Mouse (Mus musculus) lung, embryonic 16.5 days (tissue): Measurements from ENCODE around the gene Ccdc57. TPM values are rescaled to one million over a fixed set of nuclear protein-coding genes. Genes with fewer than 3 reads are reported as not detected.

Experiments
- ATAC-seq: fragments of 200-750 bp; cut with Nextera tagmentation; 2 replicates; pipeline ENCODE4 v1.8.0; 2017; ENCODE audit warnings: low read depth, mild to moderate bottlenecking, moderate library complexity
- H3K27ac ChIP-seq: fragments of 300-500 bp; sonication (generic); 2 replicates; pipeline ENCODE4 v1.5.1; 2014; ENCODE audit warnings: mild to moderate bottlenecking, control low read depth, low read length
- H3K27me3 ChIP-seq: fragments of 300-500 bp; sonication (generic); 2 replicates; pipeline ENCODE4 v1.6.1; 2014; ENCODE audit warnings: low read depth, low read length, mixed read lengths; ENCODE audit not compliant: control insufficient read depth, insufficient read depth
- H3K36me3 ChIP-seq: fragments of 300-500 bp; sonication (generic); 2 replicates; pipeline ENCODE4 v1.6.1; 2014; ENCODE audit warnings: low read length; ENCODE audit not compliant: control insufficient read depth, insufficient read depth
- H3K4me1 ChIP-seq: fragments of 300-500 bp; sonication (generic); replicated peaks from 2 replicates; pipeline ENCODE4 v1.6.1; 2014; ENCODE audit warnings: low read length, mixed read lengths; ENCODE audit not compliant: control insufficient read depth, insufficient read depth
- H3K4me2 ChIP-seq: fragments of 300-500 bp; sonication (generic); 2 replicates; pipeline ENCODE4 v1.6.1; 2014; ENCODE audit warnings: low read depth, low read length, control low read depth
- H3K4me3 ChIP-seq: fragments of 300-500 bp; sonication (generic); 2 replicates; pipeline ENCODE4 v1.5.1; 2014; ENCODE audit warnings: mild to moderate bottlenecking, low read length, control low read depth
- H3K9ac ChIP-seq: fragments of 300-500 bp; sonication (generic); 2 replicates; pipeline ENCODE4 v1.6.1; 2014; ENCODE audit warnings: low read length, control low read depth
- H3K9me3 ChIP-seq: fragments of 300-500 bp; sonication (generic); 2 replicates; pipeline ENCODE4 v1.6.1; 2016; ENCODE audit warnings: low read length; ENCODE audit not compliant: control insufficient read depth
- WGBS: fragments of 180-500 bp; shearing (Covaris S2); extraction: QIAGEN DNeasy Blood & Tissue Kit; methylation state at CpG from one replicate; pipeline ENCODE4 v1.1.7; 2014; 5-methylcytosine and 5-hydroxymethylcytosine counted together
- polyA plus RNA-seq: library from polyadenylated mRNA; unstranded; fragments of >200 nt; fragmentation: Nextera tagmentation; extraction: Ambion mirVana; gene quantifications from 2 replicates; pipeline ENCODE4 v1.2.1, GENCODE M21; 2015

The Ccdc57 gene
- polyA plus RNA-seq, 1 experiment from 2014 or later: 6.4 TPM

GRCm38 (mm10) chr11:120917756-120918155 is 14.9 kb downstream of the Ccdc57 start:
- 95% methylated on average over 5 of the region's 5 CpGs for WGBS
- Histone ChIP-seq H3K4me2 (no peak overlapping the region), H3K27ac (no peak overlapping the region), H3K4me1 (no peaks in the 10 kb centered on the region), H3K9ac (no peak overlapping the region), H3K27me3 (no peaks in the 10 kb centered on the region), H3K4me3 (no peak overlapping the region), H3K9me3 (no peaks in the 10 kb centered on the region), H3K36me3 (peaks cover 18% of the 10 kb centered on the region; the same call in 1 of the 2 replicates)
- ATAC-seq: no peak

GRCm38 (mm10) chr11:120916477-120916876 is 16.2 kb downstream of the Ccdc57 start:
- no peaks in the 10 kb centered on the region for H3K4me1 ChIP-seq
- H3K27me3 ChIP-seq: no peaks in the 10 kb centered on the region
- H3K9ac ChIP-seq: no peak overlapping the region
- no peaks in the 10 kb centered on the region for H3K9me3 ChIP-seq
- no peak for ATAC-seq
- H3K4me3 ChIP-seq: no peak overlapping the region
- 58% methylated on average over 3 of the region's 3 CpGs for WGBS
- peaks cover 18% of the 10 kb centered on the region; the same call in 1 of the 2 replicates for H3K36me3 ChIP-seq
- no peak overlapping the region for H3K27ac ChIP-seq
- no peak overlapping the region for H3K4me2 ChIP-seq

- H3K4me1 ChIP-seq: no peaks in the 10 kb centered on the region
- H3K4me2 ChIP-seq: no peak overlapping the region
- H3K9me3 ChIP-seq: no peaks in the 10 kb centered on the region
- no peaks in the 10 kb centered on the region for H3K27me3 ChIP-seq
- H3K4me3 ChIP-seq: no peak overlapping the region
- no peak overlapping the region for H3K27ac ChIP-seq
- H3K36me3 ChIP-seq: peaks cover 9% of the 10 kb centered on the region; the same call in 1 of the 2 replicates
- WGBS: 97% methylated on average over 4 of the region's 4 CpGs
- H3K9ac ChIP-seq: no peak overlapping the region
- no peak for ATAC-seq
Observed at GRCm38 (mm10) chr11:120913796-120914195, 18.9 kb downstream of the Ccdc57 start.

- Histone ChIP-seq H3K27me3 (no peaks in the 10 kb centered on the region), H3K9ac (no peak overlapping the region), H3K36me3 (no peaks in the 10 kb centered on the region), H3K4me3 (no peak overlapping the region), H3K4me1 (peaks cover 6% of the 10 kb centered on the region; the same call in 1 of the 2 replicates), H3K27ac (no peak overlapping the region), H3K4me2 (no peak overlapping the region), H3K9me3 (no peaks in the 10 kb centered on the region)
- peak; percentile 83 for ATAC-seq
- 5% methylated on average over 1 of the region's 1 CpGs for WGBS
Observed at GRCm38 (mm10) chr11:120905430-120905873, 27.2 kb downstream of the Ccdc57 start.

- Histone ChIP-seq H3K27ac (no peak overlapping the region), H3K4me1 (peaks cover 6% of the 10 kb centered on the region; the same call in 1 of the 2 replicates), H3K9ac (no peak overlapping the region), H3K36me3 (no peaks in the 10 kb centered on the region), H3K4me3 (no peak overlapping the region), H3K4me2 (no peak overlapping the region), H3K9me3 (no peaks in the 10 kb centered on the region), H3K27me3 (no peaks in the 10 kb centered on the region)
- 95% methylated on average over 3 of the region's 3 CpGs for WGBS
- no peak for ATAC-seq
Observed at GRCm38 (mm10) chr11:120904561-120904960, 28.1 kb downstream of the Ccdc57 start.

- H3K27ac ChIP-seq: 0 out of 2 replicates have a peak overlapping the region, but pooled peaks have one; percentile 14
- no peak overlapping the region for H3K4me3 ChIP-seq
- no peak overlapping the region for H3K9ac ChIP-seq
- peaks cover 6% of the 10 kb centered on the region; the same call in 1 of the 2 replicates for H3K4me1 ChIP-seq
- no peak overlapping the region for H3K4me2 ChIP-seq
- no peaks in the 10 kb centered on the region for H3K27me3 ChIP-seq
- WGBS: 66% methylated on average over 24 of the region's 24 CpGs
- no peaks in the 10 kb centered on the region for H3K9me3 ChIP-seq
- H3K36me3 ChIP-seq: no peaks in the 10 kb centered on the region
- no peak for ATAC-seq
Observed at GRCm38 (mm10) chr11:120903159-120903850, 29.4 kb downstream of the Ccdc57 start.

- H3K9ac ChIP-seq: no peak overlapping the region
- H3K36me3 ChIP-seq: no peaks in the 10 kb centered on the region
- no peak overlapping the region for H3K4me2 ChIP-seq
- H3K27me3 ChIP-seq: no peaks in the 10 kb centered on the region
- no peak for ATAC-seq
- H3K4me1 ChIP-seq: peaks cover 8% of the 10 kb centered on the region
- no peak overlapping the region for H3K4me3 ChIP-seq
- WGBS: 50% methylated on average over 10 of the region's 10 CpGs
- H3K9me3 ChIP-seq: no peaks in the 10 kb centered on the region
- 0 out of 2 replicates have a peak overlapping the region, but pooled peaks have one; percentile 14 for H3K27ac ChIP-seq
Observed at GRCm38 (mm10) chr11:120902487-120903142, 30.1 kb downstream of the Ccdc57 start.

- H3K4me3 ChIP-seq: no peak overlapping the region
- 82% methylated on average over 21 of the region's 21 CpGs for WGBS
- ATAC-seq: no peak
- H3K4me2 ChIP-seq: no peak overlapping the region
- H3K9ac ChIP-seq: no peak overlapping the region
- H3K9me3 ChIP-seq: no peaks in the 10 kb centered on the region
- H3K4me1 ChIP-seq: peaks cover 9% of the 10 kb centered on the region
- no peaks in the 10 kb centered on the region for H3K27me3 ChIP-seq
- H3K36me3 ChIP-seq: no peaks in the 10 kb centered on the region; the same call in 1 of the 2 replicates
- H3K27ac ChIP-seq: no peak overlapping the region
Observed at GRCm38 (mm10) chr11:120901729-120902486, 30.8 kb downstream of the Ccdc57 start.
